Mouse (Mus musculus) olfactory bulb, adult 2 months (tissue): Measurements from ENCODE around the gene Chd2.

Experiments used
- CTCF ChIP-seq: fragments of 200-500 bp; IDR thresholded peaks from 2 replicates; pipeline ENCODE4 v1.5.1; 2012; ENCODE audit warnings: low read depth, mild to moderate bottlenecking, low read length, moderate library complexity; ENCODE audit not compliant: insufficient read depth
- POLR2A ChIP-seq: fragments of 200-500 bp; IDR thresholded peaks from 2 replicates; pipeline ENCODE4 v1.6.1; 2012; ENCODE audit warnings: mild to moderate bottlenecking, low read depth, low read length, moderate library complexity; ENCODE audit not compliant: insufficient read depth

DNA sequence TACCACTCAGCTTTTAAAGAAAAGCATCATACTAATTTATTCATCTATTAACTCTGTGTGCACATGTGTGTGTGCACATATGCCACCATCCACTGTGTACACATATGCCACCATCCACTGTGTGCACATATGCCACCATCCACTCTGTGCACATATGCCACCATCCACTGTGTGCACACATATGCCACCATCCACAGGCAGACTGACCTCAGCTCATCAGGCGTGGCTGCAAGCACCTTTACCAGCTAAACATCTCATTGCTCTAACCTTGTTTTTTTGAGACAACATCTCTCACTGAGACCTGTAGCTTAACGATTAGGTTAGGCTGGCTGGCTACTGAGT, 107.3 kb downstream of the Chd2 start:
- TF ChIP-seq POLR2A (no peak), CTCF (no peak)
